Comparison of ENCODE assay signal across 7 mouse cellular contexts in genomic region chr17:28084964-28085363, GRCm38 (mm10). TPM values are rescaled to one million over a fixed set of nuclear protein-coding genes. Genes with fewer than 3 reads are reported as not detected.
DNase-seq lines count a peak whose midpoint lies in the region; ATAC-seq and TF ChIP-seq lines count a peak whose summit lies in the region.

No protein-coding gene starts in this region.

- ATAC-seq in midbrain, embryonic 13.5 days: peak; percentile 38

- peak overlapping the region; percentile 61; the same call in 1 of the 2 replicates for H3K27ac ChIP-seq in embryonic facial prominence, embryonic 10.5 days (replicated peaks)
- peak overlapping the region; percentile 66 for H3K27ac ChIP-seq in limb, embryonic 10.5 days
- H3K27ac ChIP-seq in midbrain, embryonic 13.5 days: peak overlapping the region; percentile 25; the same call in 1 of the 2 replicates
- no peak overlapping the region for H3K27ac ChIP-seq in small intestine, adult 2 months (ENCODE audit: insufficient read depth, low read depth, low read length)

- H3K4me1 ChIP-seq in embryonic facial prominence, embryonic 10.5 days: peaks cover 46% of the 10 kb centered on the region
- H3K4me1 ChIP-seq in limb, embryonic 10.5 days: peaks cover 59% of the 10 kb centered on the region
- peaks cover 49% of the 10 kb centered on the region for H3K4me1 ChIP-seq in midbrain, embryonic 13.5 days (replicated peaks)
- H3K4me1 ChIP-seq in small intestine, adult 2 months (ENCODE audit: control insufficient read depth, insufficient read depth, insufficient read length, low read length): peaks cover 12% of the 10 kb centered on the region

- H3K4me3 ChIP-seq in embryonic facial prominence, embryonic 10.5 days: peak overlapping the region; percentile 34; the same call in 1 of the 2 replicates
- H3K4me3 ChIP-seq in limb, embryonic 10.5 days: peak overlapping the region; percentile 26; the same call in 1 of the 2 replicates
- H3K4me3 ChIP-seq in midbrain, embryonic 13.5 days (replicated peaks): no peak overlapping the region; the same call in 1 of the 2 replicates
- no peak overlapping the region for H3K4me3 ChIP-seq in small intestine, adult 2 months (ENCODE audit: low read depth, low read length)

- no peak overlapping the region for H3K9ac ChIP-seq in midbrain, embryonic 13.5 days (replicated peaks)

- peak; percentile 99 for TF ChIP-seq CTCF in small intestine, adult 2 months (IDR thresholded peaks at IDR 0.05; ENCODE audit: extremely low read depth, insufficient read length, insufficient replicate concordance, low read depth, low read length)

- H3K9me3 ChIP-seq in embryonic facial prominence, embryonic 10.5 days: no peaks in the 10 kb centered on the region
- H3K9me3 ChIP-seq in limb, embryonic 10.5 days (replicated peaks): no peaks in the 10 kb centered on the region
- no peaks in the 10 kb centered on the region for H3K9me3 ChIP-seq in midbrain, embryonic 13.5 days

- H3K36me3 ChIP-seq in embryonic facial prominence, embryonic 10.5 days (replicated peaks): no peaks in the 10 kb centered on the region
- H3K36me3 ChIP-seq in limb, embryonic 10.5 days: no peaks in the 10 kb centered on the region
- no peaks in the 10 kb centered on the region for H3K36me3 ChIP-seq in midbrain, embryonic 13.5 days
- H3K36me3 ChIP-seq in small intestine, adult 2 months (ENCODE audit: control insufficient read depth, insufficient read depth, low read length): no peaks in the 10 kb centered on the region

- WGBS in embryonic facial prominence, embryonic 10.5 days: 2% methylated on average over 16 of the region's 16 CpGs
- WGBS in limb, embryonic 10.5 days: 2% methylated on average over 16 of the region's 16 CpGs
- WGBS in midbrain, embryonic 13.5 days: under 1% methylated on average over 16 of the region's 16 CpGs
- 1% methylated on average over 16 of the region's 16 CpGs for WGBS in small intestine, adult 2 months

- peak; percentile 97 for DNase-seq in adrenal gland, postnatal 10 days
- DNase-seq in embryonic facial prominence, embryonic 10.5 days (ENCODE audit: low spot score): peak; percentile 95
- DNase-seq in heart, adult 11 months: peak; percentile 98
- peak; percentile 72 for DNase-seq in kidney, adult 11 months
- DNase-seq in limb, embryonic 10.5 days (ENCODE audit: low spot score): peak; percentile 99

- H3K4me2 ChIP-seq in midbrain, embryonic 13.5 days (replicated peaks): peak overlapping the region; percentile 26; the same call in 1 of the 2 replicates

- H3K27me3 ChIP-seq in embryonic facial prominence, embryonic 10.5 days (replicated peaks; ENCODE audit: low read depth, poor library complexity, severe bottlenecking): peaks cover 37% of the 10 kb centered on the region
- H3K27me3 ChIP-seq in limb, embryonic 10.5 days (ENCODE audit: low read depth, poor library complexity, severe bottlenecking): peaks cover 20% of the 10 kb centered on the region; the same call in 1 of the 2 replicates
- H3K27me3 ChIP-seq in midbrain, embryonic 13.5 days: peaks cover 9% of the 10 kb centered on the region
- no peaks in the 10 kb centered on the region for H3K27me3 ChIP-seq in small intestine, adult 2 months (ENCODE audit: control insufficient read depth, insufficient read depth, low read length)

- no peak for TF ChIP-seq POLR2A in small intestine, adult 2 months (IDR thresholded peaks at IDR 0.05; ENCODE audit: low read depth, low read length)

RNA-seq across cellular contexts. Expression of gene Tcp11, which starts 4.5 kb away (rescaled TPM):
- total RNA-seq in adrenal gland, postnatal 10 days (2021): under 1 TPM; 0.24 to 0.57 TPM
- polyA plus RNA-seq in embryonic facial prominence, embryonic 10.5 days (2016; fragmentation: Nextera tagmentation; extraction: Ambion mirVana): 0.54 and 0.83 TPM in 2 replicates
- polyA plus RNA-seq in limb, embryonic 10.5 days (2016; fragmentation: Nextera tagmentation; extraction: Ambion mirVana): 0.97 and 1.1 TPM in 2 replicates
- polyA plus RNA-seq in midbrain, embryonic 13.5 days (2015; fragmentation: Nextera tagmentation; extraction: Ambion mirVana): 1.6 and 2.0 TPM in 2 replicates
- 0.29 and 0.48 TPM in 2 replicates for polyA plus RNA-seq in small intestine, adult 2 months (2012; rRNA removed)

RNA-seq across cellular contexts. Expression of gene Scube3, which starts 57.0 kb away (rescaled TPM):
- 10 to 100 TPM; 14.4 to 15.2 TPM for total RNA-seq in adrenal gland, postnatal 10 days (2021)
- 8.7 and 9.7 TPM in 2 replicates for polyA plus RNA-seq in embryonic facial prominence, embryonic 10.5 days (2016; fragmentation: Nextera tagmentation; extraction: Ambion mirVana)
- 10.9 and 11.0 TPM in 2 replicates for polyA plus RNA-seq in limb, embryonic 10.5 days (2016; fragmentation: Nextera tagmentation; extraction: Ambion mirVana)
- polyA plus RNA-seq in midbrain, embryonic 13.5 days (2015; fragmentation: Nextera tagmentation; extraction: Ambion mirVana): 5.6 and 6.1 TPM in 2 replicates
- 0.34 and 1.2 TPM in 2 replicates for polyA plus RNA-seq in small intestine, adult 2 months (2012; rRNA removed)

Comparison
In these comparisons a context has a peak if more than half of its experiments do, and no peak if none do; other contexts are left out.
1. H3K4me3 ChIP-seq: peak in embryonic facial prominence, embryonic 10.5 days (single experiment) and limb, embryonic 10.5 days (single experiment); none in midbrain, embryonic 13.5 days (single experiment) and small intestine, adult 2 months (single experiment).
2. Peak in every context shown above with its lines, with median percentiles within 50 percentile points of each other: DNase-seq.